Mouse (Mus musculus) heart, postnatal 25 days (tissue): ENCODE measurements around the gene Map3k9. TPM values are rescaled to one million over a fixed set of nuclear protein-coding genes. Genes with fewer than 3 reads are reported as not detected.

Source experiments
- total RNA-seq, 2 experiments: library from RNA; stranded (reverse); gene quantifications; 2 replicates each; pipeline ENCODE4 v1.2.3; 2021

The Map3k9 gene
- total RNA-seq, 2 experiments from 2014 or later = 0.25 to 0.29 TPM

Other genes with a start within 250 kb of the Map3k9 start
- gene Gm20498, start 248.3 kb downstream of the Map3k9 start, total RNA-seq = 10 to 100 TPM; 42.3 to 46.7 TPM
- gene Synj2bp, start 248.3 kb downstream of the Map3k9 start, total RNA-seq = 10 to 100 TPM; 42.5 to 43.6 TPM
- gene Adam21, start 212.7 kb downstream of the Map3k9 start, total RNA-seq = under 1 TPM in 1 of 2 experiments, not detected in 1; 0.11 TPM
- 10 to 100 TPM; 12.0 TPM for gene Med6, start 186.2 kb downstream of the Map3k9 start, total RNA-seq
- 1 to 10 TPM; 3.1 to 3.4 TPM for gene Ttc9, start 149.9 kb downstream of the Map3k9 start, total RNA-seq
- 10 to 100 TPM; 50.6 to 57.9 TPM for gene Pcnx, start 78.8 kb upstream of the Map3k9 start, total RNA-seq